Mouse (Mus musculus) inflammation-experienced regulatory T-cells, adult 6 months (primary cell): ENCODE measurements around the gene Sumo1. TPM values are rescaled to one million over a fixed set of nuclear protein-coding genes. Genes with fewer than 3 reads are reported as not detected.

ENCODE experiments used
- ATAC-seq: one replicate; pipeline ENCODE4 v1.8.0; 2017
- polyA plus RNA-seq, 3 experiments: library from polyadenylated mRNA; unstranded; fragments of 100-300 nt; shearing (Covaris generic); gene quantifications; one replicate each; pipeline ENCODE4 v1.2.1; 2017

Sumo1 gene
- polyA plus RNA-seq, 3 experiments from 2014 or later = 529 to 560 (median 532) TPM

GRCm38 (mm10) chr1:59543911-59544310 is 126.7 kb downstream of the Sumo1 start:
- no peak for ATAC-seq

- no peak for ATAC-seq
Observed at GRCm38 (mm10) chr1:59542231-59542630, 128.4 kb downstream of the Sumo1 start.

GRCm38 (mm10) chr1:59541271-59542020 is 129.2 kb downstream of the Sumo1 start:
- no peak for ATAC-seq

GRCm38 (mm10) chr1:59540537-59541148 is 130.0 kb downstream of the Sumo1 start:
- ATAC-seq = no peak

GRCm38 (mm10) chr1:59538381-59538780 is 132.3 kb downstream of the Sumo1 start:
- no peak for ATAC-seq

Other genes with a start within 250 kb of the Sumo1 start
- under 1 TPM in 1 of 3 experiments, not detected in 2; 0.13 TPM for gene Fzd7, start 188.4 kb downstream of the Sumo1 start, polyA plus RNA-seq
- 1 to 10 TPM in 1 of 3 experiments, not detected in 2; 1.8 TPM for gene Gm973, start 154.6 kb downstream of the Sumo1 start, polyA plus RNA-seq
- 100 to 1,000 TPM; 155 to 208 (median 208) TPM for gene Nop58, start 14.1 kb upstream of the Sumo1 start, polyA plus RNA-seq
- gene Bmpr2, start 92.6 kb upstream of the Sumo1 start, polyA plus RNA-seq = 1 to 10 TPM; 2.6 to 3.5 (median 3.3) TPM
- 10 to 100 TPM; 14.7 to 26.3 (median 15.4) TPM for gene Fam117b, start 242.2 kb upstream of the Sumo1 start, polyA plus RNA-seq